In genomic region chr3:82652346-82652745, GRCm38 (mm10) we compare ENCODE assay signal across 17 mouse cellular contexts.
DNase-seq lines count a peak whose midpoint lies in the region; TF ChIP-seq lines count a peak whose summit lies in the region.
"Had no signal": no experiment of that assay in that cellular context is flagged by ENCODE, and none has a peak within 500 bp of the region (broad histone marks: within the 10 kb centered on the region; RNA-seq: fewer than 3 reads in every experiment).

No protein-coding gene starts in this region.

- peak overlapping the region; percentile 93 for H3K27ac ChIP-seq in layer of hippocampus, adult 2 months
- H3K27ac ChIP-seq: heart, adult 2 months; heart, embryonic 15.5 days had no signal

- no peak for TF ChIP-seq CTCF in layer of hippocampus, adult 2 months (conservative IDR thresholded peaks at IDR 0.05)

- H3K4me3 ChIP-seq in layer of hippocampus, adult 2 months, result no peak overlapping the region
- H3K4me3 ChIP-seq: heart, adult 2 months; heart, embryonic 15.5 days had no signal

- peak; percentile 53 for DNase-seq in layer of hippocampus, adult 11-12 months (ENCODE audit: low spot score)
- DNase-seq in layer of hippocampus, postnatal 10 days (ENCODE audit: low spot score in 2 of 2), result no peak
- DNase-seq in layer of hippocampus, adult 2 months (ENCODE audit: low spot score in 2 of 2), result peak; percentile 35 to 76
- peak; percentile 39 to 48 for DNase-seq in left cerebral cortex, adult 9 months (ENCODE audit: low spot score in 2 of 2)
- peak; percentile 4 for DNase-seq in right cerebral cortex, postnatal 4 days
- no peak for DNase-seq in kidney, postnatal 25 days
- DNase-seq in spleen, adult 18-20 months, result no peak
- DNase-seq: adrenal gland, postnatal 14 days; B cell, adult 2 months; cerebellum, adult 2 months; heart, adult 2 months; kidney, adult 8-10 months; kidney, postnatal 36 days; lung, postnatal 10 days; midbrain, embryonic 14.5 days; thymus, postnatal 4 days had no signal

Comparison
In these comparisons a context has a peak if more than half of its experiments do, and no peak if none do; other contexts are left out.
1. DNase-seq: peak in layer of hippocampus, adult 11-12 months (single experiment), layer of hippocampus, adult 2 months (2 of 2), left cerebral cortex, adult 9 months (2 of 2) and right cerebral cortex, postnatal 4 days (single experiment); none in layer of hippocampus, postnatal 10 days (0 of 2), kidney, postnatal 25 days (0 of 2) and spleen, adult 18-20 months (0 of 2).